Mouse (Mus musculus): ENCODE data around the gene Mgst2. TPM values are rescaled to one million over a fixed set of nuclear protein-coding genes. Genes with fewer than 3 reads are reported as not detected.

The Mgst2 gene
- polyA plus RNA-seq, 3 experiments from 2014 or later: 13.4 to 184 (median 82.2) TPM

DNA sequence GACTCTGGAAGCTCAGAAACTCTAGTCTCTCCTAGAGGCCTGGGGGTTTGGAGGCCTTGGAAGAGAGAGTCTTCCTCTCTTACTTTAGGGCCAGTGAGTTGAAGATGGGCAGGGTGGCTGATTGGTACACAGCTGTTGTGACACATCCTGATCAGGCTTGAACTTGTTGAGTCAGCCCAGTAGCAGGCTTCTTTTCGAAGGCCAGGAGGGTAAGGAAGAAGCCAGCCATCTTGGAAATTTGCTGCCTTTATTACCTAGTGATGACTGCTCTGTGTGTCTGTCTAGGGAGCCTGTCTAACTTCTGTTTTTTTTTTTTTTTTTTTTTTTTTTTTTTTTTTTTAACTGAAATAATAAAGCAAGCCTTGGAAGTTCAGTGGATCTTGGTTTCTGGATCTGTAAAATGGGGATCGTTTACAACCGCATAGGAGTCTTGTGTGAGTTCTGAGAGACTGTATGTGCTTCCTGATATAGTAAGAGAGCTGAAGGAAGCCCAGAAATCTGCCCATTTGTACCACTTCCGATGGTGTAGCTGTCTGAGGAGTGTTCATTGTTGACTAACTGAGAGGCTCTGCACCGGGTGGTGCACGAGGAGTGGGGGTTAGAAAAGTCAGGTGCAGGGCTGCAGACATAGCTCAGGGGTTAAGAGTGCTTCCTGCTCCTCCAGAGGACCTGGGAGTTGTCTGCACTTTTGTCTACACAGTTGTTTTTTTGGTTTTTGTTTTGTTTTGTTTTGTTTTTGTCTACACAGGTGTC is 5.7 kb upstream of the Mgst2 start:
- peak; percentile 83 for ATAC-seq

- ATAC-seq: no peak
These were observed 745 bp upstream of the Mgst2 start for GRCm38 (mm10) chr3:51659415-51659814.

- ATAC-seq: peak; percentile 20
These were observed 689 bp downstream of the Mgst2 start for GRCm38 (mm10) chr3:51660821-51661276.

DNA sequence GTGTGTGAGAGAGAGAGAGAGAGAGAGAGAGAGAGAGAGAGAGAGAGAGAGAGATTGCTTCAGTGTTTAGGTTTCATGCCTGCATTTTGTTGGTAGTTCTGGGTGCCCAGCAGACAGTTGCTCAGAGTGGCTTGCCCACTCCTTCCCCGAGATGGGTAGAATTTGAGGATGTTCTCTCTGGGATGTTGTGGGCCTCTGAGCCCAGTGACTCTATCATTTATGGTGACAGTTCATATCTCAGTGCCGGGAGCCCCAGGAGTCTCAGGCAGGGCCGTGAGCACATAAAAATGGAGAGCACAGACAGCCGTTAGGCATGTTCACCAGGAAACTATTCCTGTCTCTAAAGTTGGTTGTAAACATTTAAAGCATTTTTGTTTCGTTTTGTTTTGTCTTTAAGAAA is 1.2 kb downstream of the Mgst2 start:
- ATAC-seq: peak; percentile 27

- peak; percentile 36 for ATAC-seq
These were observed 1.9 kb downstream of the Mgst2 start for GRCm38 (mm10) chr3:51661880-51662550.

DNA sequence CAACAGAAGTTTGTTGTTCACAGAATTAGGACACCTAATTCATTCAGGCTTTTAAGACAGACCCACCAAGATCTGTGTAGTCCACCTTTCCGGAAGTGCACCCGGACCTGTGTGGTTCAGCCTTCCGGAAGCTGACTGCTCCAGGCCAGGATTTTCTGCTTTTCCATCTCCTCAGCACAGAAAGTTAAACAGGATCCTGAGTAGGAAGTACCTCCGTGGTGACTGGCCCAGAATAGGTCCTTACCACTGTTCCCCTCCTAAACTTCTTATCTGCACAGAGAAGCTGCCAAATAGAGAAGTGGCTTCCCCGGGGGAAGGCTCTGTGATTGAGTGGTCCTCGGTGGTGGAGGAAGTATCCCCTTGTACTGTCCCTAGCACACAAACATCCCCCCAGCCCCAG is 2.4 kb downstream of the Mgst2 start:
- peak; percentile 27 for ATAC-seq

DNA sequence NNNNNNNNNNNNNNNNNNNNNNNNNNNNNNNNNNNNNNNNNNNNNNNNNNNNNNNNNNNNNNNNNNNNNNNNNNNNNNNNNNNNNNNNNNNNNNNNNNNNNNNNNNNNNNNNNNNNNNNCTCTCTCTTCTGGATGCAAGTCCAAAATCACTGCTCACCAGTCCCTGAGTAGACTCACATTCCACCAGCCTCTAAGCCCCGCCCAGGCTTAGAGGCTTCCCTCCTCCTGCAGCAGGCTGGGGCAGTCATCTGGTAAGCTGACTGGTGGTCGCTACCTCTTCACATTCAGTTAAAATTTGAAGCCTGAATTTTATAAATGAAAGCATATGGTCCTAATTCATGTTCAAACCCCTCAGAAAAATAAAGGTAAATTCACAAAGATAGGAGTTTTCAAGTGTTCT is 8.4 kb downstream of the Mgst2 start:
- no peak for ATAC-seq

GRCm38 (mm10) chr3:51670414-51671070 is 10.4 kb downstream of the Mgst2 start:
- ATAC-seq: no peak

- ATAC-seq: no peak
These were observed 10.9 kb downstream of the Mgst2 start for GRCm38 (mm10) chr3:51671071-51671469.

DNA sequence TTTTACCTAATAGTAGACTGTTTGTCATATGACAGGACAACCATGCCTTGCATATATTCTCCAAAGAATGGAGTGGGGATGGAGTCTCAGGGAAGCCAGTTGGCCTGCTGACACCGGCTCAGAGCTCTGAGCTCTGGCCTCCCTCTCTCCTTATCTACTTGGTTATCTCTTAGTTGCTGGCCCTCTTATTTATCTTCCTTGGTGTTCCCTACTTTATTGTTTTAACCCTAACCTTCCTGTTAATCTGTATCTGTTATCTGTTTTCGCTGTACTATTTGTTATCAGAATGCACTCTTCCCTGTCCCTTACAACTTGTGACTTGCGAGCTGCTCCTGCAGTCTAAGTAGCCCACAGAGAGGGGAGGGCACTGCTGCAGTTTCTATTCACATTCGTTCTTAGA is 12.5 kb downstream of the Mgst2 start:
- ATAC-seq: no peak

GRCm38 (mm10) chr3:51673408-51674086 is 13.4 kb downstream of the Mgst2 start:
- ATAC-seq: no peak

- no peak for ATAC-seq
These were observed 14.8 kb downstream of the Mgst2 start for GRCm38 (mm10) chr3:51674963-51675362.

- no peak for ATAC-seq
These were observed 25.4 kb downstream of the Mgst2 start for GRCm38 (mm10) chr3:51685539-51685938.

- ATAC-seq: no peak
These were observed 26.2 kb downstream of the Mgst2 start for GRCm38 (mm10) chr3:51686316-51686715.

GRCm38 (mm10) chr3:51686791-51687190 is 26.6 kb downstream of the Mgst2 start:
- no peak for ATAC-seq

- no peak for ATAC-seq
These were observed 28.6 kb downstream of the Mgst2 start for GRCm38 (mm10) chr3:51688725-51689124.

GRCm38 (mm10) chr3:51693196-51693595 is 33.0 kb downstream of the Mgst2 start:
- ATAC-seq: no peak

- ATAC-seq: no peak
These were observed 34.4 kb downstream of the Mgst2 start for GRCm38 (mm10) chr3:51694576-51694975.

GRCm38 (mm10) chr3:51695713-51696112 is 35.6 kb downstream of the Mgst2 start:
- no peak for ATAC-seq

DNA sequence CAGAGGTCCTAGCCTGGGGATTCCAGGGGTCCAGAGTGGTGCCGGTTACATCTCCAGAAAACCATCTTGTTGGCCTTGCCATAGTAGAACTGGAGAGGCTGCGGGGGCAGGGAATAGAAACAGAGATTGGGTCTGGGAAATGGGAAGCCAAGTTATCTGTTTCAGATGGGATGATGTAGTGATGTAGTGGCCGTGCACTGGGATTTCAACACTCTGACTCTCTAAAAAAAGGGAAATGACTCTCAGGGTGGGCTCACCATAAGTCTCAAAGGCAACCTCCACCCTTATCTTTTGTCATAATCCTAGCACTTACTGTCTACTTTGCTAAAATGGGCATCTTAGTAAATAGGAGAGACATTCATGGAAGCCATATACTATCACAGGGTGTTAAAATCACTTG is 37.8 kb downstream of the Mgst2 start:
- ATAC-seq: no peak

- no peak for ATAC-seq
These were observed 40.0 kb downstream of the Mgst2 start for GRCm38 (mm10) chr3:51700123-51700522.

- ATAC-seq: peak; percentile 29
These were observed 40.6 kb downstream of the Mgst2 start for GRCm38 (mm10) chr3:51700731-51701280.

DNA sequence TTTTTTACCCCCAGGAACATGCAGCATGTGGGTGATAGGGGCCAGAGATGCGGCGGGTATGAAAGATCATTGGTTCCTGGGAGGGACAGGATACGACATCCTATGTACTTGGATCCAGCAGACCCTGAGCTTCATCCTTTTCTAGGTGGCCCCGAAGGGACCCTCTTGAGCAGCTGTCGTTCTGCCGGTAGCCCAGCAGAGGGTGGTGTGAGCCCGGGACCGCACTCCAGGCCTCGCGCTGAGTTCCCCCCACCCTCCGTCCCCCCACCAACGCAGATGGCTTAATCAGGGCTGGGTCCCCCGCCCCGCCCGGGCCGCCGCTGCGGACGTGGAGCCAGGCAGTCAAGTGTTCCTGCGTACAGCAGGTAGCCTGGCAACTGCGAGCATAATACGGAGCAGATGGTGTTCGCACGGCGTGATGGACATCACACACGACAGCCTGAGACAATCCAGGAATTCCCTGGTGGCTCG is 41.2 kb downstream of the Mgst2 start:
- peak; percentile 86 for ATAC-seq

Measured in inflammation-experienced regulatory T-cells, adult 6 months (primary cell).